Mouse (Mus musculus) embryonic facial prominence, embryonic 15.5 days (tissue): ENCODE measurements around the gene Kcnj15. TPM values are rescaled to one million over a fixed set of nuclear protein-coding genes. Genes with fewer than 3 reads are reported as not detected.

Source experiments
- ATAC-seq: fragments of 200-750 bp; cut with Nextera tagmentation; 2 replicates; pipeline ENCODE4 v1.8.0; 2017; ENCODE audit warnings: low read depth, moderate TSS enrichment; ENCODE audit not compliant: insufficient number of reproducible peaks, low FRiP score, low TSS enrichment
- H3K27ac ChIP-seq: fragments of 300-500 bp; sonication (generic); replicated peaks from 2 replicates; pipeline ENCODE4 v1.5.1; 2015; ENCODE audit warnings: mild to moderate bottlenecking, inconsistent platforms
- H3K27me3 ChIP-seq: fragments of 300-500 bp; sonication (generic); 2 replicates; pipeline ENCODE4 v1.6.1; 2015; ENCODE audit warnings: inconsistent platforms
- H3K36me3 ChIP-seq: fragments of 300-500 bp; sonication (generic); 2 replicates; pipeline ENCODE4 v1.6.1; 2015; ENCODE audit warnings: mild to moderate bottlenecking, inconsistent platforms
- H3K4me1 ChIP-seq: fragments of 300-500 bp; sonication (generic); 2 replicates; pipeline ENCODE4 v1.6.1; 2015; ENCODE audit warnings: inconsistent platforms
- H3K4me2 ChIP-seq: fragments of 300-500 bp; sonication (generic); replicated peaks from 2 replicates; pipeline ENCODE4 v1.6.1; 2015; ENCODE audit warnings: mild to moderate bottlenecking, inconsistent platforms
- H3K4me3 ChIP-seq: fragments of 300-500 bp; sonication (generic); replicated peaks from 2 replicates; pipeline ENCODE4 v1.5.1; 2015; ENCODE audit warnings: mild to moderate bottlenecking, inconsistent platforms
- H3K9ac ChIP-seq: fragments of 300-500 bp; sonication (generic); 2 replicates; pipeline ENCODE4 v1.6.1; 2015; ENCODE audit warnings: inconsistent platforms
- H3K9me3 ChIP-seq: fragments of 300-500 bp; sonication (generic); replicated peaks from 2 replicates; pipeline ENCODE4 v1.6.1; 2016; ENCODE audit warnings: inconsistent platforms
- WGBS: fragments of 180-500 bp; shearing (Covaris S2); methylation state at CpG from one replicate; pipeline ENCODE4 v1.1.7; 2015; 5-methylcytosine and 5-hydroxymethylcytosine counted together
- polyA plus RNA-seq: library from polyadenylated mRNA; unstranded; fragments of >200 nt; fragmentation: Nextera tagmentation; extraction: Ambion mirVana; gene quantifications from 2 replicates; pipeline ENCODE4 v1.2.1, GENCODE M21; 2015

Gene Kcnj15
- polyA plus RNA-seq, 1 experiment from 2014 or later: 4.7 TPM

DNA sequence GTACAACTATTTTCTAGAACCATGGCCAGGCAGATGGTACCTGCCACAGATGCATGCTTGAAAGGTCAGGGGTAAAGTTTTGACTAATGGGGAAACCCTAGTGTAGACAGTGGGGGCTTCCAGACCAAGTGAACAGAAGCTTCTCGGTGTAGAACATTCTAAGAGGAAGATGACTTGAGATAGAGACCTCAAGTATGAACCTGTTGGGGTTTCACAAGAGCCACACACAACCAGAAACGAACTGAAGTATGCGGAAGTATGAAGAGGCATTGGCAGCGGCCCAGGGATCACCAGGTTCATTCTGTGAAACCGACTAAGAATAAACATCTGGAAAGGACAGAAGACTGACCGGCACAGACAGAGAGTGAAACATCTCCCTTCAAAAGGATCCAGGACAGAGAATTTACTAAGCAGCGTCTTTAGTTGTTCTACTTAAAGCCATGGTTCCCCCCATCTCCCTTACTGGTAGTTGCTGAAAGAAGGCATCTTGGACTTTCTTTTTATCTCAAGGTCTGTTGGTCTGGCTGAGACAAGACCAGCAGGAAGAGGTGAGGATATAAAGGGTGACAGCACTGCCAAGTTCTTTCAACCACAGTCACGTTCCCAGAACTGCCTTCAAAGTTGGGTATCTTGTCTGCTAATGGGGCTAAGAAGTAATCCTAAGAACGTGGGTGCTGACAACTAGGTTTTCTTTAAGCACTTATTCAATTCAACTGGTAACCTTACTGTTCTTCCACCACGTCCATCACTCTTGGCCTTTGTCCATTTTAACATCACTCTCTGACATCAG is 18.6 kb downstream of the Kcnj15 start:
- no peaks in the 10 kb centered on the region for H3K9me3 ChIP-seq
- 79% methylated on average over 10 of the region's 10 CpGs for WGBS
- ATAC-seq: no peak
- H3K27ac ChIP-seq: no peak overlapping the region
- no peak overlapping the region for H3K9ac ChIP-seq
- no peaks in the 10 kb centered on the region; the same call in 1 of the 2 replicates for H3K4me1 ChIP-seq
- no peak overlapping the region for H3K4me2 ChIP-seq
- no peaks in the 10 kb centered on the region for H3K27me3 ChIP-seq
- H3K4me3 ChIP-seq: no peak overlapping the region
- no peaks in the 10 kb centered on the region for H3K36me3 ChIP-seq

DNA sequence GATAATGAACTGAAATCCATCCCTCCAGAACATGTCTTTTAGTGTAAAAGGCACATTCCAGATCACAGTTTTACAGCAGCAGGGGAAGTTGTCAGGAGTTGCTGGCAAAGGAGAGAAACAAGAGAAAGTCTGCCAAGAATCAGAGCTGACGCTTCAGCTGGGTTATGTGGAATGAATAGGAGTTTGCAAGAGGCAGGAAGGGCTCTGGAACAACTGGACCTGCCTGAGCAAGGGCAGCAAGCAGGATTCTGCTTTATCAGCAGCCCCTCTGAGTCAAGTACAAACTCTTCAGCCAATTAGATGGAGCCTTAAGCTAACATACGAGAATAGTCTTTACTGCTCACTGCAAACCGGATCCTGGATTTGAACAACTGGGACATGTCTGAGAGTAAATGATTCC is 21.7 kb downstream of the Kcnj15 start:
- Histone ChIP-seq H3K27ac (no peak overlapping the region), H3K4me1 (peaks cover 2% of the 10 kb centered on the region; the same call in 1 of the 2 replicates), H3K36me3 (no peaks in the 10 kb centered on the region), H3K4me3 (no peak overlapping the region), H3K27me3 (no peaks in the 10 kb centered on the region), H3K4me2 (no peak overlapping the region), H3K9me3 (no peaks in the 10 kb centered on the region), H3K9ac (no peak overlapping the region)
- ATAC-seq: no peak
- 49% methylated on average over 3 of the region's 3 CpGs for WGBS

DNA sequence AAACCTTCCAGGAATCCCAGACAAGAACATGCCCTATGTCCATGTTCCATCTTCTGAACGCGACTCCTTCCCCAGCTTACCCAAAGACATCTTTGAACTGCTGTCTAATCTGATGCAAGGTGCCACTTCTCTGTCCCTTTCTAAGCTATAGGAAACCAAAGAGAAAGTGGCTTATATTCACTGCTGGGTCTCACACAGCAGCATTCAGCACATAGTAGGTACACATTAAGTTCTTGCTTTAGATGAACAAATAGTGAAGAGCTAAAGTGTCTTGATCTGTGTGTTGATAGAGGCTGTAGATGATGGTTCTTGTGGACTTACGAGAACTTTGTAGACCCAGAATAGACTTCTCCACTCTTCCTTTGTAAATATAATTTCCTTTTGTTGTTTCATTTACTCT is 23.0 kb downstream of the Kcnj15 start:
- no peaks in the 10 kb centered on the region for H3K36me3 ChIP-seq
- peaks cover 9% of the 10 kb centered on the region; the same call in 1 of the 2 replicates for H3K4me1 ChIP-seq
- no peaks in the 10 kb centered on the region for H3K9me3 ChIP-seq
- H3K27ac ChIP-seq: no peak overlapping the region
- H3K4me2 ChIP-seq: no peak overlapping the region
- H3K27me3 ChIP-seq: no peaks in the 10 kb centered on the region
- H3K4me3 ChIP-seq: no peak overlapping the region
- WGBS: 93% methylated on average over 3 of the region's 3 CpGs
- no peak overlapping the region for H3K9ac ChIP-seq
- ATAC-seq: no peak

DNA sequence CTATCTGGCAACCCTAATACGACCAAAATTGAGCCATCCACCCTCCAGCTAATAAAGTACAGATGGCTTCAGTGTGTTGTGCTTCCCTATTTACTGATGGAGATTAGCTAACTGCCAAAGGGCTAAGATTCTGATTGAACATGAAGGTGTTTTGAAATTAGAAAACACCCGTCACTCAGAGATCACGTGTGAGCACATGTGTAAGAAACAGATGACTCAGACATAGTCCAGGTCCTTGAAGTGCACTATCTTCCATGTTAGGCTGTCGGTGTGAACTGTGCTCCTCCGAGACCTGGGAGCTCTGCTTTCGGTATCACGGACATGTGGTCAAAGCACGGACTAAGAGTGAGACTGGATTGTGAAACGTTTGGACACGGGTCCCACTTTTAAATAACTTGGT is 26.0 kb downstream of the Kcnj15 start:
- no peak overlapping the region for H3K4me3 ChIP-seq
- no peaks in the 10 kb centered on the region for H3K27me3 ChIP-seq
- peaks cover 13% of the 10 kb centered on the region; the same call in 1 of the 2 replicates for H3K4me1 ChIP-seq
- no peaks in the 10 kb centered on the region for H3K9me3 ChIP-seq
- H3K4me2 ChIP-seq: no peak overlapping the region
- ATAC-seq: no peak
- WGBS: 73% methylated on average over 10 of the region's 10 CpGs
- H3K9ac ChIP-seq: no peak overlapping the region
- H3K36me3 ChIP-seq: no peaks in the 10 kb centered on the region
- no peak overlapping the region for H3K27ac ChIP-seq

DNA sequence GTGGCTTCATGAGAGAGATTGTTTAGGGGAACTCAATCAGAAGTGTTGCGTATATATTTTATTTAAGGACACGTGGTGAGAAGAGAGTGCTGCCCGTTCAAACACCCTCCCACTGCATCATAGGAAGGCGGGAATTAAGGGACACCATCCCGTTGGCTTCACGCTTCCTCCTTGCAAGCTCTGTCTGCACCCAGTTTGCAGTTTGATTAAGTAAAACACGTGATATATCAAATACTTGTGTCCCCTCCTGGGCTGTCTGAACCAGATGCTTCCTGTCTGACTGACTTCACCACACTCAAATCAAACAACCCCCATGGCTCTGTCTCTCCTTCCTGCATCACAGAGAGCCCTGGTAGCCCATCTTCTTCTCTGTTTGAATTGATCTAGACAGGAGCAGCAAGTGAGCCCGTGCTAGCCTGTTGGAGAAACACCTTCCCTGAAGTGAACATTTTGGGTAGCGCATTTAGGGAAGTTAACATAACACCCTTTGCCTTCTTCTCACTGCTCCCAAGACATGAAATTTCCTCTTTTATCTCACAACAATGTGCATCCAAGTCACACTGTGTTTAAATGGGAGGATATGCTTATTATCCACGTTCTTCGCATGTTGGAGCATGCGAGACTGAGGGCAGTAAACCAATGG is 26.8 kb downstream of the Kcnj15 start:
- ATAC-seq: no peak

DNA sequence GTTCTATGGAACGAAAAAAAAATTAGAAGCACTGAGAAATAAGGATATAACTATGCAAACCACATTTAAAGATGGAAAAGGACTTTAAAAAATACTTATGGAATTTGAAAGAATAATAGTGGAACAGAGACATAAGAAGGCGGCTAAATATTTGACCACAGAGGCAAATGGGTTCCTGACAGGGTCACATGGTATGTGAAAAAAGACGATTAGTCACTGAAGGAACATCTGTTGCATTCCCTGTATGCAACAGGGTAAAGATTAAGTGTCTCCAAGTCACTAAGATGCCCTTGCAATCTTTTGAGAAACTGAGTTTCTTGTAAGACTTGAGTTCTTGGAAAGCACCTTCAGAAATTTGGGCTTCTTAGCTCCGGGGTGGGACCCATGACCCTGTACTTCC is 27.7 kb downstream of the Kcnj15 start:
- ATAC-seq: no peak
- Histone ChIP-seq H3K9me3 (no peaks in the 10 kb centered on the region), H3K4me3 (no peak overlapping the region), H3K27ac (peak overlapping the region; percentile 72; the same call in 1 of the 2 replicates), H3K27me3 (no peaks in the 10 kb centered on the region), H3K9ac (no peak overlapping the region), H3K36me3 (no peaks in the 10 kb centered on the region), H3K4me2 (no peak overlapping the region), H3K4me1 (peaks cover 13% of the 10 kb centered on the region; the same call in 1 of the 2 replicates)
- 56% methylated on average over 4 of the region's 4 CpGs for WGBS

More for the DNA sequence above, 26.8 kb downstream of the Kcnj15 start:
- H3K9ac ChIP-seq: no peak overlapping the region
- no peaks in the 10 kb centered on the region for H3K36me3 ChIP-seq
- H3K9me3 ChIP-seq: no peaks in the 10 kb centered on the region
- H3K4me2 ChIP-seq: no peak overlapping the region
- no peaks in the 10 kb centered on the region for H3K27me3 ChIP-seq
- H3K4me3 ChIP-seq: no peak overlapping the region
- WGBS: 57% methylated on average over 12 of the region's 12 CpGs
- peak overlapping the region; percentile 72 for H3K27ac ChIP-seq
- H3K4me1 ChIP-seq: peaks cover 13% of the 10 kb centered on the region; the same call in 1 of the 2 replicates

DNA sequence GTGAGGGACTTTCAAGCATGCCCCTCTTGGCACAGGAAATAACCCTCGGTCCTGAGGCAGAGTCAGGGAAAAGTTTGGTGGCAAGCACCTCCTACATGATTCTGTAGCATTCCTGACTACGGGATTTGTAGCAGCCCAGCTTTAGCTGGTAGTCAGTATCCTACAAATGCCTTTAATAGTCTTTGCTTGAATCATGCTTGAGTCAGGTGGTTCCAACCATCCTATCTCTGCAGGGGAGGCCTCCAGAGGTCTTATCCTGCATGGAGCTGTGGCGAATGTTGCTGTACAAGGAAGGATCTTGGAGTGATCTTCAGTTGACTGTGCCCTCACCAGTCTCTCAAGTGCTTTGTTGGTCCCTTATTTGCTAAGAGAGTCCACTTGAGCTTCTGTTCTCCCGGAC is 28.4 kb downstream of the Kcnj15 start:
- 85% methylated on average over 4 of the region's 4 CpGs for WGBS
- no peak for ATAC-seq
- Histone ChIP-seq H3K4me2 (no peak overlapping the region), H3K27ac (0 out of 2 replicates have a peak overlapping the region, but pooled peaks have one; percentile 72), H3K9me3 (no peaks in the 10 kb centered on the region), H3K36me3 (no peaks in the 10 kb centered on the region), H3K4me1 (peaks cover 13% of the 10 kb centered on the region; the same call in 1 of the 2 replicates), H3K4me3 (no peak overlapping the region), H3K9ac (no peak overlapping the region), H3K27me3 (no peaks in the 10 kb centered on the region)

DNA sequence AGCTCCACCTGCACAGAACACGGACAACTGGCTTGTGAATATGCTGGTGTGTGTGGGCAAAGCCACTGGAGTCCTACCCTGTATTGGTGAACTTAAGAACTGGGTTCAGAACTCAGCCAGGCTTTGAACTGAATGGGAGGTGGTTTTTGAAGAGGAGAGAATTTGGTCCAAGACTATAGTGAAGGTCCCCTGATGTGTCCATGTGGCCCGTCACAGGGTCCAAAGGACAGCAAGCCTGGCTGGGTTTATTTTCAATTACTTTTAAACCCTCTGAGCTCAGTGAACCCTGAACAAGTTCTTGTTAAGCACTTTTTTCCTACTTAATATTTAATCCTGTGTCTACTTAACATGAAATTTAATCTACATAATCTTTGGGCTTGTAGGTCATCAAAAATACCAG is 30.3 kb downstream of the Kcnj15 start:
- no peak for ATAC-seq
- H3K36me3 ChIP-seq: no peaks in the 10 kb centered on the region
- no peak overlapping the region for H3K4me3 ChIP-seq
- H3K9me3 ChIP-seq: no peaks in the 10 kb centered on the region
- H3K4me1 ChIP-seq: peaks cover 21% of the 10 kb centered on the region
- 92% methylated on average over 2 of the region's 2 CpGs for WGBS
- H3K4me2 ChIP-seq: no peak overlapping the region
- H3K27ac ChIP-seq: no peak overlapping the region
- no peaks in the 10 kb centered on the region for H3K27me3 ChIP-seq
- H3K9ac ChIP-seq: no peak overlapping the region

DNA sequence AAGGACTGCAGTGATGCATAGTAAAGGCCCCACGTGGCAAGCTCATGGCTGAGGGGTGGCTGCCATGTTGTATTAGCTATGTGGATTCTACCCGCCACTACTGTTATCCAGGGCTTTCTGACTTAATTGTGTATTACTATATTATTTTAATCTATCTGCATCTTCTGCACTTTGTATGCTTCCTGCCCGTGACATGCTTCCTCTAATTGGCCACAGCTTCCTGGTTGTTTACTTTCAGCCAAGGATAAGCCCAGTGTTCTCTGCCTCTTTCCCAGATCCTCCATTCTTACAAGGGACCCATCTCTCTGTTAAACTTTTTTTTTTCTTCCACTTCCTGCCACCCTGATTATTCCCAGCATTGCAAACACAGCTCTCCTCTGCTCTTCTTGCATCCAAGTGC is 32.0 kb downstream of the Kcnj15 start:
- no peak overlapping the region for H3K27ac ChIP-seq
- H3K9me3 ChIP-seq: no peaks in the 10 kb centered on the region
- H3K9ac ChIP-seq: no peak overlapping the region
- H3K4me1 ChIP-seq: peaks cover 16% of the 10 kb centered on the region
- no peaks in the 10 kb centered on the region for H3K36me3 ChIP-seq
- no peaks in the 10 kb centered on the region for H3K27me3 ChIP-seq
- no peak for ATAC-seq
- 67% methylated on average over 3 of the region's 3 CpGs for WGBS
- H3K4me2 ChIP-seq: no peak overlapping the region
- H3K4me3 ChIP-seq: no peak overlapping the region

DNA sequence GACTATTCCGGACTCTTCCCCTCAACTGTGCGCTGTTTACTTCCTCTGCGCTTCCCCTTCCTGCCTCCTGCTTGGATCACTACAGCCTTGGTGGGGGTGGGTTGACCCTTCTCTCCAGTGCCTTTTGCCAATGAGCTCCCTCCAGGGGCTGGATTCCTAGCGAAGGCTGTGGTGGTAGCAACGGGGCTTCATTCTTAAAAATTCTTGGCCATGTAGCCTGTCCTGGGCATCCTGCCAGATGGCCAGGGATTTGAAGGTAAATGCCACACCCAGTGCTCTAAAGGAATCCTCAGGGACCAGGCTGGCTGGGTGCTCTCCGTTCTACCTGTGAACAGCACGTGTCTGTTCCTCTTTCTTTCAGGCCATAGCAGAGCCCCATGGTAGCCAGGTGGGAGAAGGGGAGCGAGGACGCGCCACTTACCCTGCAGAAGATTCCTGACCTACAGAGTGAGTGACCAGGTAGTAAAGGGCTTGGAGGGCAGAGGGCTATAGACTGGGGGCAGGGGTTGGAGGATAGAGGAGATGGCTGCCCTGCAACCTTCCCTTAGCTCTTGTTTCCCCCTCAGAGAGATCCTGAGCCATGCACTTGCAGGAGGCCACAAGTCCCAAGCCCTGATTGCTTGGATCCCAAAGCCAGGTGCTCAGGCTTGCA is 34.2 kb downstream of the Kcnj15 start:
- no peak overlapping the region for H3K4me2 ChIP-seq
- no peaks in the 10 kb centered on the region for H3K27me3 ChIP-seq
- H3K27ac ChIP-seq: peak overlapping the region; percentile 52; the same call in 1 of the 2 replicates
- H3K4me3 ChIP-seq: no peak overlapping the region
- peaks cover 9% of the 10 kb centered on the region; the same call in 1 of the 2 replicates for H3K4me1 ChIP-seq
- H3K36me3 ChIP-seq: no peaks in the 10 kb centered on the region
- no peak overlapping the region for H3K9ac ChIP-seq
- ATAC-seq: no peak
- no peaks in the 10 kb centered on the region for H3K9me3 ChIP-seq
- WGBS: 51% methylated on average over 10 of the region's 10 CpGs

DNA sequence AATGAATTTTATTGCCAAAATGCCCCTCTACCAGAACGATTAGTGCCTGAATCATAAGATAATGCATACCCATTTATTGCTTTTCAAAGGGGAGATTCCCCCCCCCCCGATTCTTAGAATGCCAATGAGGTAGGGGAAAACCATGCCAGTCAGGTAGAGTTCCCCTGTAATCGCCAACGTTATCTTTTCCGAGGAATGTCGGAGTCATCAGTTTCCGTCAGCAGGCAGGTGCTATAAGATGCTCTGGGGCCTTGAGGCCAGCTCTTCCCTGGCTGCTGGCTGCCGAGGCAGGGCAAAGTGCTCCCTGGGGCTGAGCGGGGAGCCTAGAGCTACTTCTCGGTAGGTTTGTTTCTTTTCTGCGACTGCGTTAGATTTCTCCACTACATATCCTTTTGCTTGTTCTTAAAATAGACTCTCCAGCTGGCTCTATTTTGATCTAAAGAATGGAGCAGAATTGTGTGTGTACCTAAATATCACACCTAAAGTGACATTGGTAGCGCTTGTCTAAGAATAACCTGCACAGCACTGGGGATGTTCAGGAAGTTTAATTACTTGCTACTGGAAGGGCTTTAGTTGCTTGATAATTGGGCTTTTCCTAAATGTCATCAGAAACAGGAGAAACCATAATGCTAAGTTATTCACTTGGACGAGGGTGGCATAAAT is 35.6 kb downstream of the Kcnj15 start:
- Histone ChIP-seq H3K9me3 (no peaks in the 10 kb centered on the region), H3K4me2 (no peak overlapping the region), H3K9ac (no peak overlapping the region), H3K36me3 (no peaks in the 10 kb centered on the region), H3K27ac (no peak overlapping the region), H3K27me3 (no peaks in the 10 kb centered on the region), H3K4me3 (no peak overlapping the region), H3K4me1 (peaks cover 9% of the 10 kb centered on the region; the same call in 1 of the 2 replicates)
- 72% methylated on average over 14 of the region's 14 CpGs for WGBS
- ATAC-seq: no peak
